Mouse (Mus musculus) forebrain, embryonic 15.5 days (tissue): ENCODE results near the gene Clic1. TPM values are rescaled to one million over a fixed set of nuclear protein-coding genes. Genes with fewer than 3 reads are reported as not detected.
A peak's percentile ranks its signal among the peaks of the same experiment; 100 is the strongest.
"Not testable (repeated sequence)": the region's sequence is repeated elsewhere in the genome, so short reads cannot be mapped to it uniquely, and the experiment has no call there.

Source experiments
- ATAC-seq: fragments of 200-750 bp; cut with Nextera tagmentation; replicated peaks from 2 replicates; pipeline ENCODE4 v1.8.0; 2017; ENCODE audit warnings: mild to moderate bottlenecking, moderate TSS enrichment, moderate library complexity
- H3K27ac ChIP-seq: fragments of 300-500 bp; sonication (generic); replicated peaks from 2 replicates; pipeline ENCODE4 v1.5.1; 2015; ENCODE audit warnings: mild to moderate bottlenecking, inconsistent platforms
- H3K27me3 ChIP-seq: fragments of 300-500 bp; sonication (generic); 2 replicates; pipeline ENCODE4 v1.6.1; 2015; ENCODE audit warnings: inconsistent platforms
- H3K36me3 ChIP-seq: fragments of 300-500 bp; sonication (generic); 2 replicates; pipeline ENCODE4 v1.6.1; 2015; ENCODE audit warnings: mild to moderate bottlenecking, inconsistent platforms
- H3K4me1 ChIP-seq: fragments of 300-500 bp; sonication (generic); 2 replicates; pipeline ENCODE4 v1.6.1; 2015; ENCODE audit warnings: inconsistent platforms
- H3K4me2 ChIP-seq: fragments of 300-500 bp; sonication (generic); replicated peaks from 2 replicates; pipeline ENCODE4 v1.6.1; 2015; ENCODE audit warnings: mild to moderate bottlenecking, inconsistent platforms
- H3K4me3 ChIP-seq: fragments of 300-500 bp; sonication (generic); 2 replicates; pipeline ENCODE4 v1.5.1; 2015; ENCODE audit warnings: mild to moderate bottlenecking, inconsistent platforms
- H3K9ac ChIP-seq: fragments of 300-500 bp; sonication (generic); replicated peaks from 2 replicates; pipeline ENCODE4 v1.6.1; 2015; ENCODE audit warnings: mild to moderate bottlenecking, inconsistent platforms
- H3K9me3 ChIP-seq: fragments of 300-500 bp; sonication (generic); 2 replicates; pipeline ENCODE4 v1.6.1; 2016; ENCODE audit warnings: inconsistent platforms
- WGBS: fragments of 180-500 bp; shearing (Covaris S2); methylation state at CpG from one replicate; pipeline ENCODE4 v1.1.7; 2015; ENCODE audit warnings: mixed read lengths; 5-methylcytosine and 5-hydroxymethylcytosine counted together
- polyA plus RNA-seq: library from polyadenylated mRNA; unstranded; fragments of >200 nt; fragmentation: Nextera tagmentation; extraction: Ambion mirVana; gene quantifications from 2 replicates; pipeline ENCODE4 v1.2.1, GENCODE M21; 2015

Gene Clic1
- polyA plus RNA-seq, 1 experiment from 2014 or later: 98.4 TPM

GRCm38 (mm10) chr17:35033703-35034102 lies 16.1 kb upstream of the Clic1 start:
- not testable (repeated sequence) for H3K4me3 ChIP-seq, H3K36me3 ChIP-seq, H3K4me2 ChIP-seq, H3K27ac ChIP-seq, H3K9me3 ChIP-seq, H3K27me3 ChIP-seq, ATAC-seq, H3K4me1 ChIP-seq, H3K9ac ChIP-seq
- WGBS: 89% methylated on average over 1 of the region's 1 CpGs

DNA sequence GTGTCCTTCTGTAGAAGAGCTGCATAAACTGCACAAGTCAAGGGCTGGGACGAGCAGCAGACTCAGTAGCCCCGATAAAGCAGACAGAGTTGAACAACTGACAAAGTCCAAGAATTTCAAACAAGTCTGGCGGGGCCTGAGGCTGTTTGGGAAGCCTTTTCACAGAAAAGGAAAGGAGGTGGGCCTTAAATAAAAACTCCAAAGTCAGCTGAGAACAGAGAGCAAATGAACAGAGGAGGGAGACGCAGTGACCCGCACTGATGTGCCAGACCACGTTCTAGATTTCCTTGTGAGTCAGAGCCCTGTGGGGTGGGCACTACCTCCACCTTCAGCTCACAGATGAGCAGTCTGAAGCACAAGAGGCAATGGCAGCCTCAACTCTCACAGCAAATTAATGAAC lies 14.9 kb upstream of the Clic1 start:
- H3K9me3 ChIP-seq: no peaks in the 10 kb centered on the region
- 76% methylated on average over 6 of the region's 6 CpGs for WGBS

GRCm38 (mm10) chr17:35039121-35039873 lies 10.5 kb upstream of the Clic1 start:
- no peaks in the 10 kb centered on the region for H3K4me1 ChIP-seq
- H3K4me2 ChIP-seq: no peak overlapping the region
- H3K27ac ChIP-seq: no peak overlapping the region
- no peaks in the 10 kb centered on the region for H3K36me3 ChIP-seq
- no peaks in the 10 kb centered on the region for H3K27me3 ChIP-seq
- H3K4me3 ChIP-seq: no peak overlapping the region
- 85% methylated on average over 11 of the region's 11 CpGs for WGBS
- H3K9me3 ChIP-seq: no peaks in the 10 kb centered on the region
- no peak overlapping the region for H3K9ac ChIP-seq
- ATAC-seq: no peak

More for the DNA sequence above, 14.9 kb upstream of the Clic1 start:
- Histone ChIP-seq H3K36me3 (no peaks in the 10 kb centered on the region), H3K27me3 (no peaks in the 10 kb centered on the region), H3K4me1 (peaks cover 3% of the 10 kb centered on the region; the same call in 1 of the 2 replicates), H3K27ac (no peak overlapping the region), H3K4me2 (no peak overlapping the region), H3K9ac (no peak overlapping the region), H3K4me3 (no peak overlapping the region)
- ATAC-seq: no peak

DNA sequence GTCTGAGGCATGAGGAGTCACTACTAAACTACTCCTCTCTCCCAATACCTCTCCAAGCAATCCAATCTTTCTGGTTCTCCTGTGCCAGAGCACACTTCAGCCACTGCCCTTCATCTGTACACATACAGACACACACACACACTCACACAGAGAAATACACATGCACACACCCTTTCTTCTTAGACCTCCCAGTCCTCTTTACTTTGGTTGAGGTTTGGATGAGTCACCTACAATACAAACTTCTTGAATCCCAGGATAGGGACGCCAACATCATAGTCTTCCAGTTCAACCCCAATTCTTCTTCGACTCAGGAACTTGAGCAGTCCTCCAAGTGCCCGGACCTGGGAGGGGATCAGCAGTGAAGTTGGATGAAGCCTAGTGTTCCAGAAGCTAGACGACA lies 6.0 kb upstream of the Clic1 start:
- WGBS: 89% methylated on average over 4 of the region's 4 CpGs
- H3K27me3 ChIP-seq: no peaks in the 10 kb centered on the region

GRCm38 (mm10) chr17:35044904-35045806 lies 4.6 kb upstream of the Clic1 start:
- Histone ChIP-seq H3K27me3 (no peaks in the 10 kb centered on the region), H3K9ac (no peak overlapping the region; the same call in 1 of the 2 replicates), H3K4me2 (peak overlapping the region; percentile 84), H3K27ac (no peak overlapping the region), H3K4me1 (peaks cover 24% of the 10 kb centered on the region), H3K9me3 (no peaks in the 10 kb centered on the region), H3K4me3 (peak overlapping the region; percentile 48), H3K36me3 (no peaks in the 10 kb centered on the region)
- WGBS: 87% methylated on average over 7 of the region's 7 CpGs
- ATAC-seq: no peak

More for the DNA sequence above, 6.0 kb upstream of the Clic1 start:
- no peak overlapping the region for H3K4me3 ChIP-seq
- no peaks in the 10 kb centered on the region for H3K9me3 ChIP-seq
- ATAC-seq: no peak
- no peak overlapping the region for H3K9ac ChIP-seq
- H3K4me2 ChIP-seq: no peak overlapping the region
- H3K36me3 ChIP-seq: no peaks in the 10 kb centered on the region
- H3K4me1 ChIP-seq: peaks cover 13% of the 10 kb centered on the region; the same call in 1 of the 2 replicates
- H3K27ac ChIP-seq: no peak overlapping the region

DNA sequence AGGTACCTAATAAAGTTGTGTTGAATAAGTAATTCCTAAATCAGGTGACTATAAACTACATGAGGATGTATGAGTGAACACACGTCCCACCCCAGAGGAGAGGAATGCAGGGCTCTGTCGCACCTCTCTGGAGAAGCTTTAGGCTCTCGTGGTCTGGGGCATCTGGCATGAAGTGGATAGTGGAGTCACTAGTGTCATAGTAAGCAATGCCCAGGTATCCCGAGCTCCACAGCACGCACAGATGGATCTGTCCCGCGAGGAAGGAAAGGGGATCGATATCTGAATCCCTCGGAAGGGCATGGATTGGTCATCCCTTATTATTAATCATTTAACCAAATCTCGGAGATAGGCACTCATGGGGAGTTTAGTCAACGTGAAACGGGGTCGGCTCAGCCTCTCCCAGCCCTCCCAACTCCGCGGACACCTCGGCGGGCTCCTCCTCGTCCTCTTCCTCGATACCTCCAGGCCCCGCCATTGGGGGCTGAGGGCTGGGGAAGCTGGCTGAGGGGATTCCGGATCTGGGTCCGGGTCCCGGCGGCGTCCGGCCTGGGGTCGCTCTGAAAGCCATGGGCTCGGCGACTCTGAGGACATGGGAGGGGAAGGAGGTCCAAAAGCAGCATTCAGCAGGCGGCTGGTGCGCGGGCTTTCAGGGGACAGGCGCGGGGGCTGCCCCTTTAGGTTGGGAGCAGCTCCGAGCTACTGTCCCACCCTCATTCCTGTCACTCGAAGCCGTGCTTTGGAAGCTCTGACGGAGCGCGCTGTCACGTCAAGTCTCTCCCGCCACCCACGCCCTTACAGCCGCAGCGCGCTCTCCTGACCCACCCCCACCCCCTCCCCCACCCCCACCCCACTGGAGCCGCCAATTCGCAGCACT lies 3.7 kb upstream of the Clic1 start:
- Histone ChIP-seq H3K4me3 (peak overlapping the region; percentile 48), H3K4me2 (peak overlapping the region; percentile 84), H3K9ac (peak overlapping the region; percentile 65), H3K9me3 (no peaks in the 10 kb centered on the region), H3K36me3 (no peaks in the 10 kb centered on the region), H3K27ac (peak overlapping the region; percentile 63), H3K4me1 (peaks cover 30% of the 10 kb centered on the region), H3K27me3 (no peaks in the 10 kb centered on the region)
- 6% methylated on average over 48 of the region's 48 CpGs for WGBS
- ATAC-seq: peak; percentile 79

DNA sequence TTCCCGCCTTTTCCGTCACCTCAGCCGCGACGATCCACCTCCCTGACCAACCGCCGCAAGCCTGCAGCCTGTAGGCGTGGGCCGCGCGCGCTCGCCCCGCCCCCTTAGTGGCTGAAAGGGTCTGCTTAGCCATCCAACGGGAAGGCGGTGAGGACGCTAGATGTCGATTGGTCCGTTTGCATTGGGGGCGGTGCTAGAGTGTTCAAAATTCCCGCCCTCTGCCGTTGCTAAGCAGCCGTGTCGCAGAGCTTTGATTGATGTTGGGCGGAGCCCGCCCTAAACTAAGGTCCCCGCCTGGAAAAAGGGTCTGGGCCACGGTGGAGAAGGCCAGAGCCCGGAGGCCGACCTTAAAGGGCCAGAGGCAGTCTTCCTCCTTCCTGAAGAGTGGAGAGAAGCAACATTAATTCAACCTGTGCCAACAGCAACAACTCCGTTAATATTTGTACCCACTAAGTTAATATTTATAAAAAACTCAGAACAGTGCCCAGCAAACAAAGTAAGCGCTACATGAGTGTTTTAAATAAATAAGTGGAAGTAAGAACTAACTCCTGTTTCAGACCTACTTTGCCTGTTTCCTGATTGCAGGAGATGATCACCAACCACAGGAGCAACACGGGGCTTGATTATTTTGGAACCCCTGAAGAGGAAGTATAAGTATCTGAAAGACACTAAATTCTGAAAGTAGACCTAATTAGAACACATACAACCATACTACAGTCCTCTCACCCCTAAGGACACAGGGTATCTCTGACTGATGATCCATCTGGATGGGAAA lies 2.9 kb upstream of the Clic1 start, which contains the start of gene Msh5:
Msh5 (minus strand) TSS at position 65 of the 775 bp plus-strand sequence.
- 3% methylated on average over 33 of the region's 33 CpGs for WGBS
- H3K4me2 ChIP-seq: peak within 1 kb of the TSS; percentile 84
- H3K4me3 ChIP-seq: peak within 1 kb of the TSS; percentile 48
- H3K9me3 ChIP-seq: no peaks in the 10 kb centered on the region
- H3K36me3 ChIP-seq: no peaks in the 10 kb centered on the region
- H3K27me3 ChIP-seq: no peaks in the 10 kb centered on the region
- H3K4me1 ChIP-seq: peaks cover 38% of the 10 kb centered on the region
- H3K27ac ChIP-seq: peak within 1 kb of the TSS; percentile 63
- H3K9ac ChIP-seq: peak within 1 kb of the TSS; percentile 65
- peak; percentile 99 for ATAC-seq

- WGBS: 63% methylated on average over 1 of the region's 1 CpGs
- Histone ChIP-seq H3K27me3 (no peaks in the 10 kb centered on the region), H3K9ac (no peak overlapping the region), H3K4me3 (no peak overlapping the region), H3K36me3 (0 out of 2 replicates have a peak, but pooled peaks cover under 1% of the 10 kb centered on the region), H3K4me1 (peaks cover 44% of the 10 kb centered on the region), H3K27ac (peak overlapping the region; percentile 7; the same call in 1 of the 2 replicates), H3K4me2 (no peak overlapping the region), H3K9me3 (no peaks in the 10 kb centered on the region)
- no peak for ATAC-seq
Measured at GRCm38 (mm10) chr17:35047688-35048087, 2.1 kb upstream of the Clic1 start.

DNA sequence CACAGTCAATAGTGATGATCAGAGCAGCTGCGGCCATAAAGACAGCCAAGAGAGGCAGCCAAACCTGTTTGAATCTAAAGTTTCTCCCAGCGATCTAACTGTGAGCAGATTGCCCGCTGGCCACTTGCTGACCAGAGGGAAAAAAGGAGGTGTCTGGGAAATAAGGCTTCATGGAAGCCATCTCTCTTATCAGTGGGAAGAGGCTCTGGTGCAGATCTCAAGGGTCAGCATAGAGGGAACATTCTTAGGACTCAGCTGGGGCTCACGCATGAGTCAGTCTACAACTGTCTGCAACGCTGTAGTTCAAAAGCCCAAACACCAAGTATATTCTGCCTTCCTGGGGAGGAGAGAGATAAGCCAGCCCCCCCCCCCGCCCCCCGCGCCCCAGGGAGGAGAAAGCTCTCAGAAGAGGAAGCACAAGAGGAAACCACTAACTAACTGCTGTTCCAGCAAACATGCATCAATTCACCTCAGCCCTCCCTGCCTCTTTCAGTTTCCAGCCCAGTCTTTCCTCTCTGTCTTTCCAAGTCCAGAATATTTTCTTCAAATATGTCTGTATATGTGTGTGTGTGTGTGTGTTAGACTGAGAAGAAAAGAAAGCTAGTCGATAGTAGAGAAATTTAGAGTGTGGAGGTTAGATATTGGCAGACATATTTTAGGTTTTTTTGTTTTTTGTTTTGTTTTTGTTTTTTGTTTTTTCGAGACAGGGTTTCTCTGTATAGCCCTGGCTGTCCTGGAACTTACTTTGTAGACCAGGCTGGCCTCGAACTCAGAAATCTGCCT lies 1.4 kb upstream of the Clic1 start:
- no peaks in the 10 kb centered on the region for H3K9me3 ChIP-seq
- 46% methylated on average over 11 of the region's 11 CpGs for WGBS
- H3K4me1 ChIP-seq: peaks cover 44% of the 10 kb centered on the region
- H3K27ac ChIP-seq: peak overlapping the region; percentile 7; the same call in 1 of the 2 replicates
- H3K36me3 ChIP-seq: 0 out of 2 replicates have a peak, but pooled peaks cover 4% of the 10 kb centered on the region
- ATAC-seq: no peak
- H3K4me3 ChIP-seq: no peak overlapping the region
- no peak overlapping the region for H3K9ac ChIP-seq
- H3K27me3 ChIP-seq: no peaks in the 10 kb centered on the region
- H3K4me2 ChIP-seq: no peak overlapping the region

GRCm38 (mm10) chr17:35048932-35049440 lies 780 bp upstream of the Clic1 start:
- Histone ChIP-seq H3K36me3 (peaks cover 7% of the 10 kb centered on the region; the same call in 1 of the 2 replicates), H3K4me1 (peaks cover 44% of the 10 kb centered on the region), H3K27me3 (no peaks in the 10 kb centered on the region), H3K27ac (peak overlapping the region; percentile 81; the same call in 1 of the 2 replicates), H3K4me3 (no peak overlapping the region), H3K9ac (no peak overlapping the region), H3K4me2 (no peak overlapping the region), H3K9me3 (no peaks in the 10 kb centered on the region)
- no peak for ATAC-seq
- WGBS: 80% methylated on average over 5 of the region's 5 CpGs
